Mouse (Mus musculus): ENCODE results near the gene Mmrn2.

DNA sequence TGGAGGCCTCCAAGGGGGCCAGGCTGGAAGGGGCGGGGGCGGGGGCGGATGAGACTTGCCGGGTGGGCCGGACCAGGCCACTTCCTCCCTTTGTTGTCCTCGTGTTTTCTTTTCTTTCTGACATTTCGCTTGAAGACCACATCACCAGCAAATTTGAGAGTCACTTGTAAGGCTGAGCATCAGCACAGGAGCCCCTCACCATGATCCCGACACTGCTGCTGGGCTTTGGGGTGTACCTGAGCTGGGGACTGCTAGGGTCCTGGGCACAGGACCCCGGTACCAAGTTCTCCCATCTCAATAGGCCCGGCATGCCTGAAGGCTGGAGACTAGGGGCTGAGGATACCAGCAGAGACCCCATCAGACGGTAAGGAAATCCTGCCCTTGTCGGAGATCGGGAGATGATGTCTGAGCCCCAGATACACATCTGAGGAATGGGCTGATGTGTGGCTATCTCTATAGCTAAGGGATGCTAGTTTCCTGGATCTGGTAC lies at the start of gene Mmrn2:
- no peak for TF ChIP-seq POLR2A (IDR thresholded peaks at IDR 0.05; ENCODE audit: low read depth, low read length)
- TF ChIP-seq CTCF (conservative IDR thresholded peaks at IDR 0.05; ENCODE audit: insufficient read depth, insufficient read length, low read depth, low read length), result no peak
